Mouse (Mus musculus) liver, adult 2 months (tissue): ENCODE results near the gene Pheta1.

Source experiments
- CTCF ChIP-seq: fragments of 200-500 bp; IDR thresholded peaks from 2 replicates; pipeline ENCODE4 v1.5.1; 2011; ENCODE audit warnings: low read depth, low read length, control low read depth
- POLR2A ChIP-seq: fragments of 200-500 bp; IDR thresholded peaks from 2 replicates; pipeline ENCODE4 v1.6.1; 2011; ENCODE audit warnings: low read length, control low read depth; ENCODE audit not compliant: insufficient read depth; ENCODE audit errors: extremely low read depth

DNA sequence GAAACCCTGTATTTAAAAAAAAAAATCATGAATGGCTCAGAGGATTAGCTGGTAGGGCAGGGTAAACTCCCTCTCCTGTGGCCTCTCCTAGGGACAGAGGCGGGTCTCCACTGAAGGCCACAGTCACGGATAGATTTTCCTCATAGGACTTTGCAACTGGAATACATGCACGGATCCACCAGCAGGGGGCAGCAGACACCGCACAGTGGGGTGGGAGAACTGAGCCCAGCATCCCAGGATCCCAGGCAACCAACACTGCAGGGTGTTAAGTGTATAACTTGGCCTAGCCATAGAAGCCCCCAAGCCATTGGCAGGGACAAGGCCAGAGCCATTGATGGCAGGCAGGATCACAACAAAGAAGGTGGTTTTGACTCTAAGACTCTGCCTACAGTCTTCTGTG, 23.4 kb downstream of the Pheta1 start:
- TF ChIP-seq POLR2A (no peak), CTCF (peak; percentile 96)
